Mouse (Mus musculus) CH12.LX (cell line): ENCODE measurements around the gene H2-Oa. TPM values are rescaled to one million over a fixed set of nuclear protein-coding genes. Genes with fewer than 3 reads are reported as not detected.

Experiments
- DNase-seq: peaks from one replicate; pipeline ENCODE4 v3.0.0-alpha.2; 2013; ENCODE audit errors: extremely low read depth
- H3K27ac ChIP-seq: 2 replicates; pipeline ENCODE4 v1.5.1; 2012; ENCODE audit warnings: low read depth, mild to moderate bottlenecking, control low read depth, moderate library complexity; ENCODE audit not compliant: insufficient read depth
- H3K27me3 ChIP-seq: replicated peaks from 2 replicates; pipeline ENCODE3; 2012; ENCODE audit warnings: inconsistent platforms
- H3K36me3 ChIP-seq, 2 experiments: replicated peaks in 1 of 2; 2 replicates each; pipeline versions ENCODE3 to v1.6.1; 2012; ENCODE audit warnings: inconsistent platforms in 1 of 2, low read length in 1 of 2, mild to moderate bottlenecking in 1 of 2, mixed read lengths in 1 of 2, moderate library complexity in 1 of 2; ENCODE audit not compliant: control insufficient read depth in 1 of 2, insufficient read depth in 1 of 2
- H3K4me1 ChIP-seq, 2 experiments: 2 replicates each; pipeline ENCODE4 v1.6.1; 2012; ENCODE audit warnings: inconsistent platforms in 1 of 2, moderate library complexity in 1 of 2; ENCODE audit not compliant: insufficient read depth in 2 of 2, control insufficient read depth in 1 of 2
- H3K4me2 ChIP-seq: 2 replicates; pipeline ENCODE4 v1.6.1; 2012; ENCODE audit warnings: low read depth, mild to moderate bottlenecking, control low read depth; ENCODE audit not compliant: poor library complexity, insufficient read depth, severe bottlenecking
- H3K4me3 ChIP-seq, 3 experiments: fragments of 150-350 bp in 1 of 3; sonication (generic) in 1 of 3; replicated peaks in 1 of 3; 2 replicates each; pipeline versions ENCODE3 to v1.5.1; 2011 to 2012; ENCODE audit warnings: low read depth in 2 of 3, low read length in 2 of 3, mild to moderate bottlenecking in 2 of 3, moderate library complexity in 2 of 3, control low read depth in 1 of 3, improper control_type of control experiment in 1 of 3, inconsistent platforms in 1 of 3, mixed read lengths in 1 of 3; ENCODE audit not compliant: poor library complexity in 1 of 3
- H3K79me2 ChIP-seq: replicated peaks from 2 replicates; pipeline ENCODE4 v1.6.1; 2012; ENCODE audit warnings: mild to moderate bottlenecking, moderate library complexity; ENCODE audit not compliant: control insufficient read depth, poor library complexity, insufficient read depth, severe bottlenecking; ENCODE audit errors: extremely low read depth
- H3K9ac ChIP-seq: 2 replicates; pipeline ENCODE4 v1.6.1; 2012; ENCODE audit warnings: low read depth, mild to moderate bottlenecking, control low read depth, moderate library complexity; ENCODE audit not compliant: insufficient read depth
- H3K9me3 ChIP-seq: replicated peaks from 2 replicates; pipeline ENCODE3; 2012; ENCODE audit warnings: low read length, inconsistent platforms, mixed read lengths
- CHD1 ChIP-seq: IDR thresholded peaks from 2 replicates; pipeline ENCODE4 v1.6.1; 2012; ENCODE audit warnings: low read depth, low read length, improper control_type of control experiment, inconsistent platforms
- CHD2 ChIP-seq: IDR thresholded peaks from 2 replicates; pipeline ENCODE4 v1.6.1; 2011; ENCODE audit warnings: low read length, improper control_type of control experiment
- CTCF ChIP-seq, 2 experiments: IDR thresholded peaks in 1 of 2; conservative IDR thresholded peaks in 1 of 2; 2 replicates each; pipeline ENCODE4 v1.5.1; 2011 to 2012; ENCODE audit warnings: low read depth in 2 of 2, low read length in 2 of 2, improper control_type of control experiment in 1 of 2, inconsistent platforms in 1 of 2, mild to moderate bottlenecking in 1 of 2, moderate library complexity in 1 of 2
- E2F4 ChIP-seq: IDR thresholded peaks from 2 replicates; pipeline ENCODE4 v1.6.1; 2011; ENCODE audit warnings: low read depth, low read length, improper control_type of control experiment; ENCODE audit not compliant: insufficient replicate concordance
- ELF1 ChIP-seq: IDR thresholded peaks from 2 replicates; pipeline ENCODE4 v1.6.1; 2014; ENCODE audit warnings: low read depth, mild to moderate bottlenecking, inconsistent platforms, low read length, improper control_type of control experiment
- GABPA ChIP-seq: IDR thresholded peaks from 2 replicates; pipeline ENCODE4 v1.6.1; 2012; ENCODE audit warnings: low read depth, low read length, improper control_type of control experiment, inconsistent platforms; ENCODE audit not compliant: insufficient replicate concordance
- HCFC1 ChIP-seq: IDR thresholded peaks from 2 replicates; pipeline ENCODE4 v1.6.1; 2012; ENCODE audit warnings: low read depth, mild to moderate bottlenecking, inconsistent platforms, low read length, improper control_type of control experiment
- IRF4 ChIP-seq: IDR thresholded peaks from 2 replicates; pipeline ENCODE4 v1.6.1; 2014; ENCODE audit warnings: low read depth, mild to moderate bottlenecking, inconsistent platforms, low read length, improper control_type of control experiment
- JUN ChIP-seq: IDR thresholded peaks from 2 replicates; pipeline ENCODE4 v1.6.1; 2011; ENCODE audit warnings: low read depth, mild to moderate bottlenecking, low read length, improper control_type of control experiment, moderate library complexity; ENCODE audit not compliant: insufficient read depth
- KAT2A ChIP-seq: IDR thresholded peaks from 2 replicates; pipeline ENCODE4 v1.6.1; 2012; ENCODE audit warnings: low read length, improper control_type of control experiment, inconsistent platforms; ENCODE audit not compliant: insufficient replicate concordance
- MAX ChIP-seq: IDR thresholded peaks from 2 replicates; pipeline ENCODE4 v1.6.1; 2011; ENCODE audit warnings: low read length, improper control_type of control experiment
- MAZ ChIP-seq: IDR thresholded peaks from 2 replicates; pipeline ENCODE4 v1.6.1; 2012; ENCODE audit warnings: low read depth, mild to moderate bottlenecking, inconsistent platforms, low read length, improper control_type of control experiment, moderate library complexity
- MXI1 ChIP-seq: IDR thresholded peaks from 2 replicates; pipeline ENCODE4 v1.6.1; 2011; ENCODE audit warnings: mild to moderate bottlenecking, low read depth, low read length, improper control_type of control experiment
- NRF1 ChIP-seq: IDR thresholded peaks from 2 replicates; pipeline ENCODE4 v1.6.1; 2014; ENCODE audit warnings: low read depth, mild to moderate bottlenecking, inconsistent platforms, low read length, improper control_type of control experiment, moderate library complexity
- POLR2A ChIP-seq: IDR thresholded peaks from 2 replicates; pipeline ENCODE4 v1.6.1; 2011; ENCODE audit warnings: low read depth, mild to moderate bottlenecking, improper control_type of control experiment, low read length
- POLR2AphosphoS2 ChIP-seq: IDR thresholded peaks from 2 replicates; pipeline ENCODE4 v1.6.1; 2011; ENCODE audit warnings: low read depth, low read length, improper control_type of control experiment
- RAD21 ChIP-seq: IDR thresholded peaks from 2 replicates; pipeline ENCODE4 v1.6.1; 2011; ENCODE audit warnings: low read depth, mild to moderate bottlenecking, low read length, improper control_type of control experiment, moderate library complexity
- SMC3 ChIP-seq: IDR thresholded peaks from 2 replicates; pipeline ENCODE4 v1.6.1; 2011; ENCODE audit warnings: low read depth, low read length, improper control_type of control experiment
- TBP ChIP-seq: conservative IDR thresholded peaks from 2 replicates; pipeline ENCODE4 v1.6.1; 2011; ENCODE audit warnings: low read depth, low read length, improper control_type of control experiment
- UBTF ChIP-seq: IDR thresholded peaks from 2 replicates; pipeline ENCODE4 v1.6.1; 2012; ENCODE audit warnings: low read depth, mild to moderate bottlenecking, inconsistent platforms, low read length, improper control_type of control experiment, moderate library complexity
- ZC3H11A ChIP-seq: IDR thresholded peaks from 2 replicates; pipeline ENCODE4 v1.6.1; 2012; ENCODE audit warnings: low read depth, mild to moderate bottlenecking, inconsistent platforms, low read length, improper control_type of control experiment
- ZMIZ1 ChIP-seq: IDR thresholded peaks from 2 replicates; pipeline ENCODE4 v1.6.1; 2012; ENCODE audit warnings: low read depth, mild to moderate bottlenecking, inconsistent platforms, low read length, improper control_type of control experiment
- ZNF384 ChIP-seq: IDR thresholded peaks from 2 replicates; pipeline ENCODE4 v1.6.1; 2012; ENCODE audit warnings: low read depth, low read length, improper control_type of control experiment, inconsistent platforms
- dilution Hi-C: fragments of 300-500 bp; cut with MboI; formaldehyde crosslinking; loops from 2 replicates; pipeline ENCODE4 v1.14.3; 2020; ENCODE audit warnings: low sequenced_read_pairs; ENCODE audit not compliant: extremely low pct_unique_long_range_greater_than_20kb, extremely low pct_ligation_motif_present
- in situ Hi-C: fragments of 300-500 bp; cut with MboI; formaldehyde crosslinking; loops from 3 replicates; pipeline ENCODE4 v1.14.3; 2019; ENCODE audit warnings: low sequenced_read_pairs, low pct_ligation_motif_present, low pct_unique_long_range_greater_than_20kb, mixed read lengths
- polyA plus RNA-seq: library from polyadenylated mRNA; unstranded; fragments of >175 nt; gene quantifications from 2 replicates; pipeline ENCODE4 v1.2.1, GENCODE M21; 2012; ENCODE audit warnings: low read depth; ENCODE audit not compliant: insufficient read length
- total RNA-seq, 2 experiments: library from RNA; depleted of rRNA; stranded (reverse); fragments of 300-350 nt in 1 of 2; fragments of >200 nt in 1 of 2; gene quantifications; 2 replicates each; pipeline ENCODE4 v1.2.3; 2012 to 2014

The H2-Oa gene
- total and polyA plus RNA-seq, 3 experiments: 21.5 to 42.7 (median 40.4) TPM

DNA sequence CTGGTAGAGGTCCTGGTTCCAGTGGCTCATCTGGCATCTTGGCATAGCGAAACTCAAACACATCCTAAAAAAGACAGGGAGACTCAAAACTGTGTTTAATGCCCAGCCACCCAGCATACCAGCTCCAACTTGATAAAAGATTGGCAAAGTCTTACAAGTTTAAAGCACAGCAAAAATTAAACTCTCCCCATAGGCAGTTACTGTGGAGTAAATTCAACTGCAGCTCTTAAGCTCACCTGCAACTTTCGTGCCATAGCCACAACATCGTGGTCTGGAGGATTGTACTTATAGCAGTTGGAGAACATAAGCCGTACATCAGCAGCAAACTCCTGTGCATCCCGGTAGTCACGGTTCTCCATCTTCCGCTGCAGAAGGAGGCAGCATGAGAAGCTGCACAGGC lies 22.0 kb downstream of the H2-Oa start:
- H3K36me3 ChIP-seq: peaks cover 70 to 90% of the 10 kb centered on the region in 2 experiments
- H3K9ac ChIP-seq: no peak overlapping the region
- peaks cover 51% of the 10 kb centered on the region for H3K79me2 ChIP-seq
- H3K4me2 ChIP-seq: no peak overlapping the region
- H3K27ac ChIP-seq: no peak overlapping the region
- H3K27me3 ChIP-seq: no peaks in the 10 kb centered on the region
- DNase-seq: no peak
- H3K4me1 ChIP-seq: peaks cover 9 to 36% of the 10 kb centered on the region in 2 experiments; a peak in 3 of 4 replicates
- H3K9me3 ChIP-seq: no peaks in the 10 kb centered on the region
- TF ChIP-seq ZMIZ1 (0 out of 2 replicates have a peak, but pooled peaks have one; percentile 23), POLR2AphosphoS2 (peak; percentile 78), UBTF (no peak), POLR2A (peak; percentile 6; the same call in 1 of the 2 replicates), CTCF (conservative IDR thresholded peaks at IDR 0.05 in 1 of 2, IDR thresholded peaks at IDR 0.05 in 1 of 2; ENCODE audit: low read depth in 2 of 2, low read length in 2 of 2) (no peak)
- in situ Hi-C loops: no loop called here
- no peak overlapping the region for H3K4me3 ChIP-seq
- dilution Hi-C loops: no loop called here

DNA sequence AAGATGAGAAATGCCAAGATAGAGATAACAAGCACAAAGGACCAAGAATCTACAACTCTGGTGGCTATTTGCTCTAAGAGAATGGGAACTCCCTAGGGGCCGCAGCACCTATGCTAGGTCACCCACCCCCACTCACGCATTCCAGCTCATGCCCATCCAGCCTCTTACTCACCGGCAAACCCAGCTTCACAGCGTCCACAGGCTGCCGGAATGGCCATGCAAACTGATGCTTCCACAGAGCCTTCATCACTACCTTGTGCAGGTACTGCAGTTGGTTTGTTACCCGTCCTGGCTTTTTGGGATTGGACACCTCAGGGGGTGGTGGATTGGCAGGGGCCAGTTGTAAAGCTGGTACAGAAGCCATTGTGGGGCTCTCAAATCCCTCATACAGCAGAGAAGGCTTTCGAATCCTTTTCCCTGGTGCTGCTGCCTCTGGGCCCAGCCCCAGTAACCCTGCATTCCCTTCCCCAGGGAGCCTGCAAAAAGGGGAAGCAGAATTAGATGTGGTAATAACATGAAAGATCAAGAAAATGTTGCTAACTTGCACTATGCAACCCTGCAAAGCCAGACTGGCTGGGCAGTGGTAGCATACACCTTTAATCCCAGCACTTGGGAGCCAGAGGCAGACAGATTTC lies 24.7 kb downstream of the H2-Oa start:
- dilution Hi-C loops (no loop called here), in situ Hi-C loops (no loop called here)
- no peaks in the 10 kb centered on the region for H3K27me3 ChIP-seq
- no peaks in the 10 kb centered on the region for H3K9me3 ChIP-seq
- no peak for DNase-seq
- H3K79me2 ChIP-seq: peaks cover 55% of the 10 kb centered on the region
- H3K36me3 ChIP-seq: peaks cover 66 to 75% of the 10 kb centered on the region in 2 experiments
- no peak overlapping the region for H3K27ac ChIP-seq
- H3K9ac ChIP-seq: peak overlapping the region; percentile 97
- H3K4me1 ChIP-seq: peaks cover 9 to 36% of the 10 kb centered on the region in 2 experiments; a peak in 3 of 4 replicates
- peak overlapping the region; percentile 88 to 100 (median 100) for H3K4me3 ChIP-seq
- TF ChIP-seq MAX (no peak), E2F4 (no peak), JUN (no peak), MXI1 (no peak), SMC3 (no peak), RAD21 (no peak), ZNF384 (no peak), GABPA (no peak), HCFC1 (no peak), KAT2A (no peak), CHD2 (no peak), POLR2AphosphoS2 (no peak), IRF4 (no peak), ELF1 (no peak), ZC3H11A (no peak), MAZ (no peak), CHD1 (no peak), NRF1 (no peak), TBP (no peak)
- TF ChIP-seq, all 38 proteins: peak for 0
- H3K4me2 ChIP-seq: peak overlapping the region; percentile 93
